Mouse (Mus musculus) Muller cell, postnatal 12 days (primary cell): ENCODE data around the gene Tln1.

Experiments
- DNase-seq: peaks from one replicate; pipeline ENCODE4 v3.0.0-alpha.2; 2015; ENCODE audit errors: inconsistent ontology term

The Tln1 gene

DNA sequence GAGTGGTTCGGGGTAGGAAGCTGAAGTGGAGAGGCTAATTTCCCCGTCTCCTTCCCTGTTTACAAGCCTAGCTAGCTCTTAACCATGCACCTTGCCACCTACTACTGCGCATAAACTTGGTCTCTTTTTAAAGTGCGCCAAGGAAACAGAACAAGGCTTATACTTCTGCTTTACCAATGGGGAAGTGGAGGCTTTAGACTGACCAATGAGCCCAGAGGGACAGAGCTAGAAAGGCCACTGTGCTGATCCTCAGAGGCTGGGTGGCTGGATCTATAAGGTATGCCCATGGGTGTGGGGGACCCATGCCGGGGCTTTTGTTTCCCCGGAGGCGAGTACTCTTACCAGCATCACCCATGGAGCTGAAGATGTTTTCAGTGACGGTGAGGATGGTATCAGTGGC is 15.3 kb downstream of the Tln1 start:
- DNase-seq, result no peak

DNA sequence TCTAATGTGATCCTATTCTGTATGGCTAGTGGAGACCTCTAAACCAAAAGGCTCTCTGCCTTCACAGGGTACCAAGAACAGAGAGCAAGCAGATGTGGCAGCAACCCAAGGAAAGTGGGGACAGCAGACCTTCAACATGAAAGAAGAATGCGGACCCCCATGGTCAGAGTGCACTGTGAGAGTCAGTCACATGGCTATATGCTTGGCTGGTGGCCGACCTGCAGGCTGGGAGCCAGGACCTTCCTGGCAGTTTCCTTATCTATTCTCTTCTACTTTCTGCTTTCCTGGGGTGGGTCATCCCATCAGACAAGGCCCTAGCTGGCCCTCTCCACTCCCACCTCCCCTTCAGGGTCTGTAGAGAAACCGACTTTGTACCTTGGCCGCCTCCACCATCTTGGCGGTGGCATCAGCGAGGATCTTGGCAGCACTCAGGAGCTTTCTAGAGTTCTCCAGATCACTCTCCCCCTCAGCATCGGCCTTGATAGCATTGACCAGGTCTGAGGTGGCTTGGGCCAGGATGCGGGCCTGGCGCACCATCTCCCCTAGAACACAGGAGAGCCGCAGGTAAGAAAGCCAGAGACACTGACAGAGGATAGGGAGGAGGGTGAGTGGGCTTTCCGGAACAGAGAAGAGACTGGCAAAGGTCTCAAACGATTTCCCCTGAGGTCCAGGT is 16.0 kb downstream of the Tln1 start:
- DNase-seq, result no peak

DNA sequence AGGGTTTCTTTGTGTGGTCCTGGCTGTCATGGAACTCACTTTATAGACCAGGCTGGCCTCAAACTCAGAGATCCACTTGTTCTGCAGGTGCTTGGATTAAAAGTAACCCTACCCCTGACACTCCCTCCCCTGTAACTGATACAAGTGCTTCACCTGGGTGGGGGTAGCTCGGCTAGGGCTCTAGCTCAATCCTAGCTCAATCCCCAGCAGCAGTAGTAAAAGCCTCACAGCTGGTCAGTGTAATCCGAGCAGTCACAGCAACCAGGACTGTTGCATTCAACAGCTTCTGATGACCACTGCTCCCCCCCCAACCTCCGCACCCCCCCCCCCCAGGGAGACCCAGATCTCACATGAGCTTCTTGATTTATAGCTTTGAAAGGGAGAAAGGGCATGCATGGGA is 20.4 kb downstream of the Tln1 start:
- DNase-seq, result no peak

GRCm38 (mm10) chr4:43536031-43536430 is 26.5 kb downstream of the Tln1 start:
- no peak for DNase-seq

DNA sequence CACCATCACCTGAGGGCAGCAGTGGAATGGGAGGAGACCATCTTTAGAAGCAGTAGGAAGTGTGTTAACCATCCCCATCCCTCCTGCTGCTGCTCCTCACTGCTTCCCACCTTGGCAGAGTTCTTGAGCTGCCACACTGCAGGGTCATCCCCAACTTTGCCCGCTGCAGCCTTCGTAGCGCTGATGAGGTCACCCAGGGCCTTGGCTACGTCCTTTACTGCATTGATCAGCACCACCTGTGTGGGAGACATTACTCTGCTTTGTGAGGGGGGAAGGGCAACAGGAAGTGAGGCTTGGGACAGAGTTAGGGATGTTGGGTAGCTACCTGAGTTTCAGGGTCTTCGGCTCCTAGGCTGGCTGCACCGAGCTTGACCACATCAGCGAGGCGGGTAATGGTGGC is 26.9 kb downstream of the Tln1 start:
- no peak for DNase-seq

GRCm38 (mm10) chr4:43533270-43533669 is 29.2 kb downstream of the Tln1 start:
- DNase-seq, result no peak

DNA sequence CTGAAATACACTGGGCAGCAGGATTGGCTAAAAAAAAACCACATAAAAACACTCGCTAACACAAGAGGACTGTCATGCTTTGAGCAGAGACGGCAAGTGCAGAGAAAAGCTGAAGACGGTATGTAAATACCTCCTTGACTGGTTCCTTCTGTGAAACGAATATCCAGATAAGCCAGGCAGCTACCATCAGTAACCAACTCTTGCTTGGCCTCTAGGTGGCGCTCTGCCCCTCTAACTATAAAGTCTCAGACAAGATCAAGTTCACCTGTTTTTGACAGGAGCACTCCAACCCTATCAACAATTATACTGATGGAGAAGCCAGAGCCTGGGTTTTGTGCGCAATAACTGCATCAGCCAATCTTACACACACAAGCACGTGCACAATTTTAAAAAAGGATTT is 31.9 kb downstream of the Tln1 start:
- DNase-seq, result peak; percentile 49

GRCm38 (mm10) chr4:43530081-43530501 is 32.4 kb downstream of the Tln1 start:
- DNase-seq, result peak; percentile 51

DNA sequence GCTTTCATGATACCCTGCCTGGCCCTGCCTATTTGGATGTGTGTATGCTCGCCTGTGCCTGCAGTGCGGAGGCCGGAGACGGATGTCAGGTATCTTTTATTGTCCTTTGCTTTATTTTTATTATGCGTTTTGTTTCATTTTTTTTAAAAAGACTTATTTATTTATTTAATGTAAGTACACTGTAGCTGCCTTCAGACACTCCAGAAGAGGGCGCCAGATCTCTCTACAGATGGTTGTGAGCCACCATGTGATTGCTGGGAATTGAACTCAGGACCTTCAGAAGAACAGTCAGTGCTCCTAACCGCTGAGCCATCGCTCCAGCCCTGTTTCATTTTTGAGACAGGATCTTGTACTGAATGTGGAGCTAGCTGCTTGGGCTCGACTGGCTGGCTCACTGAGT is 34.0 kb downstream of the Tln1 start:
- DNase-seq, result no peak

GRCm38 (mm10) chr4:43527880-43528279 is 34.6 kb downstream of the Tln1 start:
- no peak for DNase-seq

- DNase-seq, result peak; percentile 67
Measured at GRCm38 (mm10) chr4:43519956-43520355, 42.5 kb downstream of the Tln1 start.

- DNase-seq, result no peak
Measured at GRCm38 (mm10) chr4:43519551-43519950, 42.9 kb downstream of the Tln1 start.

- DNase-seq, result no peak
Measured at GRCm38 (mm10) chr4:43515764-43516708, 46.5 kb downstream of the Tln1 start.

DNA sequence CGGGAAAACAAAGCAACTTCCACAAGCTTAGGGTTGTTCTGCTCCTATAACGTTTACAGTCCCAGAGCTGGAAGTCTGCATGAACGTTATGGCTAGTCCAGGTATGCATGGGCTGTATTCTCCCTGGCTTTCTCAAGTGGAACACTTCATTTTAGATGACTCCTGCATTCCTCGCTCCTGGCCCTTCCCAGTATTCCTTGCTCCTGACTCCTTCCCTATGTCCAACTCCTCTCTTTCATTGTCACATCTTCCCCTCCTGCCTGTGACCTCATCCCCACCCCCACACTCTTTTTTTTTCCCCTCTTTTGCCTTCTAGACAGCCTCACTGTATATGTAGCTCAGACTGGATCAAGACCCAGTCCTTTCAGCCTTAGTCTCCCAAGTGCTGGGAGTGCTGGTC is 48.7 kb downstream of the Tln1 start:
- no peak for DNase-seq

DNA sequence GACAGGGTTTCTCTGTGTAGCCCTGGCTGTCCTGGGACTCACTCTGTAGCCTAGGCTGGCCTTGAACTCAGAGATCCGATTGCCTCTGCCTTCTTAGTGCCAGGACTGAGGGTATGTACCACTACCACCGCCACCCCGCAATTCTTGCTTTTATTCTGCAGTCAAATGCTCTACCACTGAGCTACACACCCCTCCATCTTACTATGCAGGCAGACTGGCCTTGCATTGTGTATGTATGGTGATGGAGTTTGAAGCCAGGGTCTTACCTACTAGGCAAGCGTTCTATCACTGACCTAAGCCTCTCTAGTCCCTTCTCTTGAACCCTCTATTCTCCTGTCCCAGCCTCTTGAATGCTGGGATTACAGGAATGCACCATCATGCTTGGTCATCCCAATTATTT is 49.2 kb downstream of the Tln1 start:
- DNase-seq, result no peak

- no peak for DNase-seq
Measured at GRCm38 (mm10) chr4:43512653-43513052, 49.8 kb downstream of the Tln1 start.

- DNase-seq, result no peak
Measured at GRCm38 (mm10) chr4:43511675-43512454, 50.6 kb downstream of the Tln1 start.

DNA sequence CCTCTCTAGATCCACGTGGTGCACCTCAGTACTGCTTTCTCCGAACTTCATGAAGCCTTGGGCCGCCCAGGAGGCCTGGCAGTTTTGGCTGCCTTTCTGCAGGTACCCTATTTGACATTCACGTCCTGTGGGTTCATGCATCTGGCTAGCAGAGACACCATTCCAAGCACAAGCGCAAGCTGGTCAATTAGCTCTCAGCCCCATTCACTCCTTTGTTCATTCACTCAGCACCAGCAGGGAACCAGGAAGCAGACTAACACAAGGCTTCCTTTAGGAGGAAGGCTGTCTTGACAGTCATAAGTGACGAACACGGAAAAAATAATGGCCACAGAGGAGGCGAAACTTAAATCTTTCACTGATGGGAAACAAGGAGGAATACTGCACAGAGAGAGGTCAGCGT is 53.4 kb downstream of the Tln1 start:
- DNase-seq, result peak; percentile 42

GRCm38 (mm10) chr4:43508666-43508997 is 53.9 kb downstream of the Tln1 start:
- peak; percentile 55 for DNase-seq

DNA sequence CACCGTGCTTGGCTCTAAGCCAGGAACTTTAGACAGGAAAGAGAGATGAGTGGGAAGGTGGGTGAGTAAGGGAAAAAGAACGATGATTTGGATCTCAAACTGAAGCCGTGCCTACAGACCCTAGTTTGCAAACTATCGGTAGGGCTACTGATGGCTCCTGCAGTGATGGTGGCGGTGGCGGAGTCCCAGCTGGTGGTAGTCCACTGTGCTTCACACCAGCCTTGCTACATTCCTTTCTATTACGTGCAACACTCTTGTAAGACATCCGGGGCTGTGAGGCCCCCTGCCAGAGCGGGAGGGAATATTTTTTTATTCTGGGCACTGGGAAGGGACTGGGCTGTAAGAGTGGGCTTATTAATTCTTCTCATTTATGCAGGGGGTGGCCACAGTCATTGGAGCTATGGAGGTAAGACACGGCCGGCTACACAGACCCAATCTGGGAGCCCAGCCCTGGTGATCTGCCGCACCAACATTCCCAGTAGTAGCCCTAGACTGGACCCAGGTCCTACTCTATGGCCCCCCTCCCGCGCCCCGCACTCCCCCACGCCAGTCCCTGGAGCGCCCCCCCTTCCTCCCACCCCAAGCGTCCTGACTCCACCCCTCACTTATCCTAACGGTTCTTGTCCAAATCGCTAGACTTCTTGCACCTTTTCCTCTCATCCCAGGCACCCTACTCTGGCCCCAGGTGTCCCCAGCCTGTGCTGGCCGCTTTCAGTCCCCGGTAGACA is 54.4 kb downstream of the Tln1 start:
- peak; percentile 29 for DNase-seq

GRCm38 (mm10) chr4:43506536-43507185 is 55.8 kb downstream of the Tln1 start, which contains the start of gene Car9:
Gene Car9, plus strand, starts transcription at chr4:43506966.
- peak; percentile 17 for DNase-seq
